Mouse (Mus musculus) lung, postnatal 0 days (tissue): Measurements from ENCODE around the gene Ugt1a6b. TPM values are rescaled to one million over a fixed set of nuclear protein-coding genes. Genes with fewer than 3 reads are reported as not detected.
A peak's percentile ranks its signal among the peaks of the same experiment; 100 is the strongest.
"Not testable (repeated sequence)": the region's sequence is repeated elsewhere in the genome, so short reads cannot be mapped to it uniquely, and the experiment has no call there.

Source experiments
- ATAC-seq: fragments of 200-750 bp; cut with Nextera tagmentation; 2 replicates; pipeline ENCODE4 v1.8.0; 2017; ENCODE audit warnings: moderate library complexity
- DNase-seq: peaks from one replicate; pipeline ENCODE4 v3.0.0-alpha.2; 2016; ENCODE audit warnings: low spot score
- H3K27ac ChIP-seq: fragments of 300-500 bp; sonication (generic); 2 replicates; pipeline ENCODE4 v1.5.1; 2014; ENCODE audit warnings: antibody characterized with exemption, mild to moderate bottlenecking, low read length, mixed read lengths
- H3K27me3 ChIP-seq: fragments of 300-500 bp; sonication (generic); replicated peaks from 2 replicates; pipeline ENCODE4 v1.6.1; 2014; ENCODE audit warnings: low read length, mixed read lengths; ENCODE audit not compliant: insufficient read depth
- H3K36me3 ChIP-seq: fragments of 300-500 bp; sonication (generic); 2 replicates; pipeline ENCODE4 v1.6.1; 2014; ENCODE audit warnings: low read length, mixed read lengths; ENCODE audit not compliant: insufficient read depth
- H3K4me1 ChIP-seq: fragments of 300-500 bp; sonication (generic); 2 replicates; pipeline ENCODE4 v1.6.1; 2014; ENCODE audit warnings: antibody characterized with exemption, low read depth, low read length, mixed read lengths; ENCODE audit not compliant: insufficient read depth
- H3K4me2 ChIP-seq: fragments of 300-500 bp; sonication (generic); replicated peaks from 2 replicates; pipeline ENCODE4 v1.6.1; 2014; ENCODE audit warnings: low read depth, mild to moderate bottlenecking, low read length, moderate library complexity, mixed read lengths
- H3K4me3 ChIP-seq: fragments of 300-500 bp; sonication (generic); 2 replicates; pipeline ENCODE4 v1.5.1; 2014; ENCODE audit warnings: low read depth, low read length
- H3K9ac ChIP-seq: fragments of 300-500 bp; sonication (generic); replicated peaks from 2 replicates; pipeline ENCODE4 v1.6.1; 2014; ENCODE audit warnings: low read depth, mild to moderate bottlenecking
- H3K9me3 ChIP-seq: fragments of 300-500 bp; sonication (generic); 2 replicates; pipeline ENCODE4 v1.6.1; 2016; ENCODE audit warnings: low read length, mixed read lengths
- CTCF ChIP-seq: IDR thresholded peaks from 2 replicates; pipeline ENCODE4 v1.5.1; 2016; ENCODE audit warnings: antibody characterized with exemption, mild to moderate bottlenecking
- EP300 ChIP-seq: IDR thresholded peaks from 2 replicates; pipeline ENCODE4 v1.6.1; 2016; ENCODE audit warnings: antibody characterized with exemption, mild to moderate bottlenecking, control low read depth
- WGBS: fragments of 180-500 bp; shearing (Covaris S2); extraction: QIAGEN DNeasy Blood & Tissue Kit; methylation state at CpG from one replicate; pipeline ENCODE4 v1.1.7; 2014; 5-methylcytosine and 5-hydroxymethylcytosine counted together
- polyA plus RNA-seq: library from polyadenylated mRNA; unstranded; fragments of >200 nt; fragmentation: Nextera tagmentation; extraction: Ambion mirVana; gene quantifications from 2 replicates; pipeline ENCODE4 v1.2.1, GENCODE M21; 2015

Ugt1a6b gene
- polyA plus RNA-seq, 1 experiment from 2014 or later: 2.4 TPM

DNA sequence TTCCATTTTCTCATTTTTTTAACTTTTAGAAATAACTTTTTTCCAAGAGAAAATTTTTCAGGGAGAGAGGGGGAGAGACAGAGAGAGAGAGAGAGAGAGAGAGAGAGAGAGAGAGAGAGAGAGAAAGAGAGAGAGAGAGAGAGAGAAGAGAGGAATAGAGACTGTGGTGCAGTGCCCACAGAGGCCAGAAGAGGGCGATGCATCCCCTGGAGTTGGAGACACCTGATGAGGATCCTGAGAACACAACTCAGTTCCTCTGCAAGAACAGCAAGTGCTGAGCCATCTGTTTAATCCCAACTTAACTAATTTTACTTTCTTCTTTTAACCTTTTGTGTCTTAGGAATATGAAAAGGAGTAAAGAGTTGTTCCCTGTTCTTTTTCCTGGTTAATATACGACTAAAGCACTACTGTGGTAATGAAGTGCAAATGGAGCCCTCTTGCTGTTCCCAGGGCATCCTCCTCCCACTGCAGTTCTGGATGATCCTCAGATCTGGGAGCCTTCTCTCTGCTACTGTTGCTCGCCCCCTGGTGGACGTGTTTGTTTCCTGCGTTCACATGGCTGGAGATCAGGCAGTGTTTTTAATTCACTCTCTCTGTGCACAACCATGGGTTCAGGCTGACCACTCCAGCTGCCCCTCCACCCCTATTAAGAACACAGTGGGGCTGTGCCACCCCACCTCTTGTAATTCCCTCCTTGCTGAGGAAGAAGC is 41.1 kb downstream of the Ugt1a6b start:
- not testable (repeated sequence) for H3K9ac ChIP-seq, DNase-seq, H3K36me3 ChIP-seq, H3K27ac ChIP-seq, H3K27me3 ChIP-seq, H3K4me1 ChIP-seq, H3K4me3 ChIP-seq, H3K4me2 ChIP-seq, H3K9me3 ChIP-seq
- TF ChIP-seq CTCF: peak; percentile 58
- WGBS: 2% methylated on average over 5 of the region's 5 CpGs
- ATAC-seq: peak; percentile 77

DNA sequence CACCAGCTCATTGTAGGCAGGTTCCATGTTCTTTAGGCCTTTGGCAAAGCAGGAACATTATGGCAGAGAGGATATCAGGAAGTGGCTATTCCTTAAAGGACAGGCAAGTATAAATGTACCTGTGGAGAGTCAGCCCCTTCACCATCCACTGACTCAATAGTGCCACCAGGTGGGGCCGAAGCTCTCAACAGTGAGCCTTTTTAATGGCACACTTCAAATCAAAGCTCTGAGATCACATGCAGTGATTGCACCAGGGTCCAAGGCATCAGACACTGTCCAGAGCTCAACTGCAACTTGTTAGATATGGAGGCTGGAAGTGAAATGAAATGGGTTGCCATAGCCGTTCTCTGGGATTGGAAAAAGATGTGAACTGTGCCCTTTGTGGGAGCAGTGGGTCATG is 42.2 kb downstream of the Ugt1a6b start:
- not testable (repeated sequence) for ATAC-seq, H3K27ac ChIP-seq, H3K9me3 ChIP-seq, H3K4me3 ChIP-seq, H3K27me3 ChIP-seq, H3K9ac ChIP-seq, H3K4me2 ChIP-seq, H3K4me1 ChIP-seq, H3K36me3 ChIP-seq
- peak; percentile 40 for DNase-seq
- 67% methylated on average over 2 of the region's 2 CpGs for WGBS
- TF ChIP-seq CTCF: peak; percentile 55

DNA sequence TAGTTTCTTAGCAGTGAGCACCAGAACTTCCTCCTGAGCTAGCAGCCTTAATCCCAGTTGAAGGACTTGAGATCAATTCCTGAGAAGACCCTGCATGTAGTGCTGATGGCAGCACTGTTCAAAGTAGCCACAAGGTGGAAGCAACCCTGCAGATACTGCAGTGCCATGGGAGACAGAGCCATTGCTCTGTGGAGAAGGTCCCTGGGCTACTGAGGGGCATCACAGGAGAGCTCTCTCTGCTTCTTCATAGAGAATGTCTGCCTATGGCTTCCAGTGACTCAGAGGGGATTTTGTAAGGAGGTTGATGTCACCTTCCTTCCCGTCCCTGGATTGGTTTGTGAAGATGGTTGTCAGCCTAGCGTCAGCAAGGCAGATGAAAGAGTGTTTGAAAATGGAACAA is 47.1 kb downstream of the Ugt1a6b start:
- H3K4me3 ChIP-seq, H3K4me2 ChIP-seq, ATAC-seq, H3K9ac ChIP-seq, H3K9me3 ChIP-seq, H3K27me3 ChIP-seq, H3K36me3 ChIP-seq, H3K27ac ChIP-seq, H3K4me1 ChIP-seq, DNase-seq: not testable (repeated sequence)
- 40% methylated on average over 1 of the region's 2 CpGs for WGBS
- peak; percentile 53 for TF ChIP-seq CTCF

DNA sequence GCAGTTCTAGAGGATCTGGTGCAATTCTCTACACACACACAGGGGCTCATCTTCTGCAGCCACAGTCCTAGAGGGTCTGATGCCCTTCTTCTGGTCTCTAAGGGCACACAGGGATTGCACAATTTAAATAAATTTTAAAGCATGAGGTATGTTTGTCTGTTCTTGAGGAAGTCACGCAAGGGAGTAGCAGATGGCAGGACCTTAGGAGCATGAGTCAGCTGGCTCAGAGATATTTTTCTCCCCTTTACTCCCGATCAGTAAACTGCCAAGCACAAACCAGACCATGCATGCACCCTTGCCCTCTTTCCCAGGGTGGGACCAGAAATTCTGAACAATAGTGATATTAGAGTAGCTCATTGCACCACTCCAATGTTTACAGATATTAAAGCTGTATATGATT is 55.4 kb downstream of the Ugt1a6b start:
- H3K4me2 ChIP-seq: no peak overlapping the region
- no peaks in the 10 kb centered on the region for H3K4me1 ChIP-seq
- ATAC-seq: no peak; the same call in 1 of the 2 replicates
- H3K9ac ChIP-seq: no peak overlapping the region
- 59% methylated on average over 2 of the region's 2 CpGs for WGBS
- no peak for TF ChIP-seq EP300
- no peak for TF ChIP-seq CTCF
- H3K4me3 ChIP-seq: no peak overlapping the region
- no peak for DNase-seq
- H3K36me3 ChIP-seq: no peaks in the 10 kb centered on the region
- H3K9me3 ChIP-seq: no peaks in the 10 kb centered on the region
- no peak overlapping the region for H3K27ac ChIP-seq
- H3K27me3 ChIP-seq: no peaks in the 10 kb centered on the region

DNA sequence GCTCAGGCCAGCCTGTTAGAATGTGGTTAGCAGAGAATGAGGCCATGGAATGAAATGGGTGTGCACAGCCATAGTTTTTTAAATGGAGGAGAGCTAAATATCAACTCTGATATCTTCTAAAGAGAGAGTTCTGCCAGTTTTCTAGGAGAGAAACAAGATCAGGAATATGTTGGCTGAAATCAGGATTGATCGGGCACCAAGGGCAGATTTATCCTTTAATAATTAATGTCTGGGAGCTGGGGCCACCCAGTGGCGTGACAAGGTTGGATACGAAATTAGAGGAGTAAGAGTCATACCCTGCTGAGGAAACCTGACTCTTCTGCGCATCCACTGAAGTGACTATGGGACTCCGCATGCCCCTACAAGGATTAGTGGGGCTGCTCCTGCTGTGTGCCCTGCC is 62.7 kb downstream of the Ugt1a6b start, which contains the start of gene Ugt1a5:
Gene Ugt1a5, plus strand, starts transcription at position 302 of the 400 bp plus-strand sequence.
- TF ChIP-seq EP300 (no peak), CTCF (no peak)
- Histone ChIP-seq H3K9ac (no peak within 1 kb of the TSS), H3K4me2 (no peak within 1 kb of the TSS), H3K27ac (no peak within 1 kb of the TSS), H3K27me3 (no peaks in the 10 kb centered on the region), H3K9me3 (no peaks in the 10 kb centered on the region), H3K36me3 (no peaks in the 10 kb centered on the region), H3K4me3 (no peak within 1 kb of the TSS), H3K4me1 (no peaks in the 10 kb centered on the region)
- no peak for DNase-seq
- WGBS: 74% methylated on average over 5 of the region's 5 CpGs
- no peak for ATAC-seq

DNA sequence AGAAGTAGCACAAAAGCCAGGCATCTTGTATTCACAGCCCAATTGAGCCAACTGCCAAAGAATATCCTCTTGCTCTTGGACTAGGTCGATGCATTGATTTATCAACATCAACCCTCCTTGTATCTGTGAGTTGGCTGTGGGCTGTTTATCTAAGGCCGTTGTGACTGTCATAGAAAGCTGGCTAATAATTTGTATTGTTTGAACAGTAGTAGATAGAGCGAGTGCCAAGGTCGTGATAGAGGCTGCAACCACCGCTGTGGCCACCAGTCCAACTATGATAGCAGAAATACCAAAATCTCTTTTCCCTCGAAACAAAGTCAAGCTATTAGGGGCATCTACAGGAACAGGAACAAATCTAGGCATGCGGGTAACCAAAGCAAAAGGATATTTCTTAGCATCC is 69.1 kb downstream of the Ugt1a6b start:
- H3K27me3 ChIP-seq, ATAC-seq, H3K9ac ChIP-seq, H3K27ac ChIP-seq, H3K4me3 ChIP-seq, H3K4me1 ChIP-seq, H3K4me2 ChIP-seq, H3K9me3 ChIP-seq, DNase-seq, H3K36me3 ChIP-seq: not testable (repeated sequence)
- 80% methylated on average over 5 of the region's 7 CpGs for WGBS

DNA sequence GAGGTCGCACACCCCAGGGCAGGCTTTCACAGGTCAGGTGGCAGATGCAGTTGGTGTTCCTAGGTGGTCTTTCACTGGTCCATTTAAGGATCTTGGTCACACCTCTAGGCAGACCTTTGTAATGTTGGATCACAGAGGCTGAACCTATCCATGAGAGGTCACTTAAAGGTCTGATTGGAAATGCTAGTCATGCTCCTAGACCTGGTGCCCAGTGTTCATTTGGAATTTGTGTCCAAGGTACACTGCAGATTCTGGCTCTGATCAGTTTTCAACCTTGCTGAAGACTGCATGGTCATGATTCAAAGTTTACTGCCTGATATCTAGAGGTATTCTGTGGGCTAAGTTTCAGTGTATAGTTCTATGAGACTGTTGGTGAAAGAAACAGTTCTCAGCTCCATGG is 76.6 kb downstream of the Ugt1a6b start:
- H3K4me3 ChIP-seq: no peak overlapping the region
- ATAC-seq: no peak

More for the DNA sequence above, 76.6 kb downstream of the Ugt1a6b start:
- Histone ChIP-seq H3K4me2 (no peak overlapping the region), H3K4me1 (no peaks in the 10 kb centered on the region), H3K27ac (no peak overlapping the region), H3K36me3 (no peaks in the 10 kb centered on the region), H3K27me3 (no peaks in the 10 kb centered on the region), H3K9me3 (0 out of 2 replicates have a peak, but pooled peaks cover 7% of the 10 kb centered on the region), H3K9ac (no peak overlapping the region)
- 67% methylated on average over 1 of the region's 1 CpGs for WGBS
- TF ChIP-seq EP300: no peak
- no peak for TF ChIP-seq CTCF
- DNase-seq: no peak
